Mouse (Mus musculus) liver, embryonic 15.5 days (tissue): ENCODE data around the gene Pom121. TPM values are rescaled to one million over a fixed set of nuclear protein-coding genes. Genes with fewer than 3 reads are reported as not detected.

ENCODE experiments used
- ATAC-seq: fragments of 200-750 bp; cut with Nextera tagmentation; 2 replicates; pipeline ENCODE4 v1.8.0; 2017; ENCODE audit warnings: moderate number of reproducible peaks, mild to moderate bottlenecking, moderate library complexity; ENCODE audit not compliant: insufficient read depth
- H3K27ac ChIP-seq: fragments of 300-500 bp; sonication (generic); replicated peaks from 2 replicates; pipeline ENCODE4 v1.5.1; 2015; ENCODE audit warnings: mild to moderate bottlenecking, inconsistent platforms
- H3K27me3 ChIP-seq: fragments of 300-500 bp; sonication (generic); 2 replicates; pipeline ENCODE4 v1.6.1; 2015; ENCODE audit warnings: mild to moderate bottlenecking, inconsistent platforms
- H3K36me3 ChIP-seq: fragments of 300-500 bp; sonication (generic); replicated peaks from 2 replicates; pipeline ENCODE4 v1.6.1; 2015; ENCODE audit warnings: moderate library complexity, mild to moderate bottlenecking, inconsistent platforms
- H3K4me1 ChIP-seq: fragments of 300-500 bp; sonication (generic); replicated peaks from 2 replicates; pipeline ENCODE4 v1.6.1; 2015; ENCODE audit warnings: inconsistent platforms
- H3K4me2 ChIP-seq: fragments of 300-500 bp; sonication (generic); 2 replicates; pipeline ENCODE4 v1.6.1; 2015; ENCODE audit warnings: moderate library complexity, mild to moderate bottlenecking, inconsistent platforms
- H3K4me3 ChIP-seq: fragments of 300-500 bp; sonication (generic); replicated peaks from 2 replicates; pipeline ENCODE4 v1.5.1; 2015; ENCODE audit warnings: mild to moderate bottlenecking, inconsistent platforms
- H3K9ac ChIP-seq: fragments of 300-500 bp; sonication (generic); 2 replicates; pipeline ENCODE4 v1.6.1; 2015; ENCODE audit warnings: moderate library complexity, mild to moderate bottlenecking, inconsistent platforms
- H3K9me3 ChIP-seq: fragments of 300-500 bp; sonication (generic); replicated peaks from 2 replicates; pipeline ENCODE4 v1.6.1; 2016; ENCODE audit warnings: inconsistent platforms
- WGBS: fragments of 180-500 bp; shearing (Covaris S2); methylation state at CpG from one replicate; pipeline ENCODE4 v1.1.7; 2015; ENCODE audit warnings: mixed read lengths; ENCODE audit not compliant: insufficient replicate concordance; 5-methylcytosine and 5-hydroxymethylcytosine counted together
- polyA plus RNA-seq: library from polyadenylated mRNA; unstranded; fragments of >200 nt; fragmentation: Nextera tagmentation; extraction: Ambion mirVana; gene quantifications from 2 replicates; pipeline ENCODE4 v1.2.1, GENCODE M21; 2015

The Pom121 gene
- polyA plus RNA-seq = 5.5 and 5.8 TPM in 2 replicates

DNA sequence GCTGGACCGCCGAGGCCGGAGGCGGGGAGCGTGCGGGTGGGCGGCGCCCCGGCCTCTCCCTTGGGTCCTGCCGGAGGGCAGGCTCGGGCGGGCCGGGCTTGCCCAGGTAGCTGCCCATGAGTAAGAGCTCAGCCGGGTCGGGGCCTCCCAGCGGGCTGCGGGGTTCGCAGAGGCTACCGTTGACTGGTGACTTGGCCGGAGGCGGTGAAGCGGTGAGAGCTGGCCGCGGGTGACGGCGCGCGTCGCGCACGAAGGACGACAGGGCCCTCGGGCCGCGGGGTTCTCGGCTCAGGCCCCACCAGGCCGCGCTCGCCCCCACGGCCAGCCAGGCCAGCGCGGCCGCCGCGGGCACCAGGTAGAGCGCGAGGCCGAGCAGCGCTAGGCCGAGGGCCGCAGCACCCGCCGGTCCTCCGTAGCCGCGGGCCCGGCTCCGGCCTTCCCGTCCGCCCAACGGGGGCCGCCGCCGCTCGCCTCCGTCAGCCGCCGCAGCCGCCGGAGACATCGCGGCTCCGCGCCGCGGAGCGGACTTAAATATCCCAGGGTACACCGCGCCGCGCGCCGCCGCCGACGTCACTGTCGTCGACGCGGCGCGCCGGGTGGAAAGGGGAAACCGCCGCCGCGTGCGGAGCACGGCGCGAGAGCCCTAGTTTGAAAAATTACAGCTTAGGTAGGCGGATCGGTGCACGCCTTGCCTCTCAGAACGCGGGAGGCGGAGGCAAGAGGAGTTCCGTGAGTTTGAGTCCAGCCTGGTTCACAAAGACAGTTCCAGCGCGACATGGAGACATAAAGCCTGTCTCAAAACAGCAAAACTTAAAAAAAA, at the start of gene Pom121:
Gene Pom121 (minus strand): TSS at position 543 of the 820 bp plus-strand sequence.
- Histone ChIP-seq H3K36me3 (peaks cover 32% of the 10 kb centered on the region), H3K4me2 (peak within 1 kb of the TSS; percentile 94), H3K9me3 (no peaks in the 10 kb centered on the region), H3K4me1 (peaks cover 35% of the 10 kb centered on the region), H3K27ac (peak within 1 kb of the TSS; percentile 89), H3K9ac (peak within 1 kb of the TSS; percentile 96), H3K27me3 (no peaks in the 10 kb centered on the region), H3K4me3 (peak within 1 kb of the TSS; percentile 94)
- ATAC-seq = peak; percentile 90
- under 1% methylated on average over 108 of the region's 110 CpGs for WGBS

DNA sequence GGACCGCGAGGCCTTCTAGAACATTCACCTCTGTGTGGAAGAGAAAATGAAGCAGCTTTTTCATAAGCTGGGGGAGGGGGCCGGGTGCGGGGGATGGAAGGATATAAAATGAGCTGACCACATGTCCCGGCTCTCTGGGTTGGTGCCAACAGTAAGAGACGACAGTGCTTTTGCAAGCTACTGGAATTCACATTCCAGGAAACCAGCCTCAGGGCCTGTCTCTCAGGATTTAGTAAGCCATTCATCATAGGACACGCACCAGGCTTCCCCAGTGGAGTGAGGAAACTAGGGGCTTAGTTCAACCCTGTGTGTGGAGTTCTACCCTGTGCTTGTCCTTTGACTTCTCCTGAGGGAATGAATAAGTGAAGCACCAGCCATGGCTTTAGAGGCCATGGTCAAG, 48.1 kb upstream of the Pom121 start:
- H3K4me1 ChIP-seq = no peaks in the 10 kb centered on the region
- WGBS = 65% methylated on average over 7 of the region's 7 CpGs
- ATAC-seq = no peak

DNA sequence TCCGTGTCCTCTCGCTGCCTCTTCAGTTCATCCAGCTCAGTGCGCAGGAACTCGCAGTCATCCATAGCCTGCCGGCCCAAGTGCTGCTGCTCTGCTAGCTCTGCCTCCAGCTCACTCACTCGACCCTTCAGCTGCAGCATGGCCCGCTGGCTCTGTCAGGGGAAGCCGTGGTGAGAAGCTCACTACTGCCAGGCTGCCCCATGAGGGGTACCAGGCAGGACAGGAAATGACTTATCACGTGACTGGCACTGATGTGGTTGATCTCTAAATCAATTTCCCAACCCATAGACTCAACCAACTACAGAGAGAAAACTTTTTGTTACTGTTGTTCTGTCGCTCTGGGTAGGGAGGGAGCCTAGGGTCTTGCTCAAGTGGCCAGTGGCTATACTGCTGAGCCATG, 40.7 kb upstream of the Pom121 start:
- Histone ChIP-seq H3K9ac (no peak overlapping the region), H3K4me3 (no peak overlapping the region), H3K27me3 (no peaks in the 10 kb centered on the region), H3K4me2 (no peak overlapping the region), H3K9me3 (no peaks in the 10 kb centered on the region), H3K4me1 (no peaks in the 10 kb centered on the region), H3K27ac (no peak overlapping the region), H3K36me3 (0 out of 2 replicates have a peak, but pooled peaks cover 5% of the 10 kb centered on the region)
- 71% methylated on average over 10 of the region's 10 CpGs for WGBS
- ATAC-seq = no peak

More for the DNA sequence above, 48.1 kb upstream of the Pom121 start:
- Histone ChIP-seq H3K36me3 (no peaks in the 10 kb centered on the region), H3K9ac (no peak overlapping the region), H3K9me3 (no peaks in the 10 kb centered on the region), H3K4me3 (no peak overlapping the region), H3K4me2 (no peak overlapping the region), H3K27me3 (no peaks in the 10 kb centered on the region), H3K27ac (no peak overlapping the region)

DNA sequence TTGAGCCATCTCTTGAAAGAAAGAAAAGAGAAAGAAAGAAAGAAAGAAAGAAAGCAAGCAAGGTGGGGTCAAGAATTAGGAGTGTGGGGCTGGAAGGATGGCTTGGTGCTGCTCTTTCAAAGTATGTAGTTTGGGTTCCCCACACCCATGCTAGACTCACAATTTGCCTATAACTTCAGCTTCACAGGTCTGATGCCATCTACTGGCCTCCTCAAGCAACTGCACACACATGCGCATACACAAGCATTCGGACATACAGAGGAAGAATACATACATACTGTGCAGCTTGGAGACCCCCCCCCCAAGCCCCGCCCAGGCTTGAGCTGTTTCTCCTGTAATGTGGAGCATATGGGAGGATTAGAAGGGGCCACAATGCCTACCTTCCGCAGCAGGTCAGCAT, 39.5 kb upstream of the Pom121 start:
- Histone ChIP-seq H3K27me3 (no peaks in the 10 kb centered on the region), H3K27ac (no peak overlapping the region), H3K9me3 (no peaks in the 10 kb centered on the region), H3K9ac (no peak overlapping the region), H3K36me3 (0 out of 2 replicates have a peak, but pooled peaks cover 5% of the 10 kb centered on the region), H3K4me3 (no peak overlapping the region), H3K4me2 (no peak overlapping the region), H3K4me1 (no peaks in the 10 kb centered on the region)
- WGBS = 81% methylated on average over 4 of the region's 4 CpGs
- ATAC-seq = no peak

DNA sequence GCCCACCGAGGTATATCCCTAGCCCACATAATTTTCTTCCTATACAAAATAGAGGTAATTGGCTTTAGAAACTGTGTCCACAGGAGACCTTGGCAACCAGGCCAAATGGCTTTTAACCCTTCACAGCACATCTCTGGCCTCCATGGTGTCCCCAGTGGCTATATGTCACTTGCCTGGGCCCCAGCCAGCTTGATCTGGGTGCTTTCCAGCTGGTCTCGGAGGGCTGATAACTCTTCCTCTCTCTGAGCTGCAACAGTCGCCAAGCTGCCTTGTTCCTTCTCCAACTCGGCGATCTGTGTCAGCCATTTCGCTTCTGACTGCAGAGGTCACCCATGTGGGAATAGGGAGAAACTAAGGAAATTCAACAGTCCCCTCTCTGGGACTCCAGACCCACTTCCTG, 36.8 kb upstream of the Pom121 start:
- no peaks in the 10 kb centered on the region for H3K9me3 ChIP-seq
- H3K27me3 ChIP-seq = no peaks in the 10 kb centered on the region
- no peak overlapping the region for H3K27ac ChIP-seq
- H3K36me3 ChIP-seq = 0 out of 2 replicates have a peak, but pooled peaks cover 5% of the 10 kb centered on the region
- ATAC-seq = no peak
- 60% methylated on average over 6 of the region's 6 CpGs for WGBS
- H3K9ac ChIP-seq = no peak overlapping the region
- H3K4me1 ChIP-seq = no peaks in the 10 kb centered on the region
- no peak overlapping the region for H3K4me3 ChIP-seq
- H3K4me2 ChIP-seq = no peak overlapping the region

DNA sequence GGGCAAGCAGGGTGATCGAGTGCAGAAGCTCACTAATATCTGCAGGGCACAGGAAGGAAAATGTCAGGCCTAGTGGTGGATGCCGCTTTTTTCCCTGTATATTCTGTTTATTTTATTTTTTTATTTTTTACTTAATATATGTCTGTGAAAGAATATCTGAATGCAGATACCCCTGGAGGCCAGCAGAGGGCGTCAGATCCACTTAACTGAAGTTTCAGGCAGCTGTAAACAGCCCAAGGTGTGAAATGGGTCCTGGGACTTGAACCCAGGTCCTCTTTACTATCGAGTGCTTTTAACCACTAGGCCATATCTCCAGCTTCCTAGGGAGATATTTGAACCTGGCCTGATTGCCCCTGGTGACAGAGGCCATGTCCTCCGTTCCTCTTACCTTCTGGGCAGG, 34.4 kb upstream of the Pom121 start:
- ATAC-seq = no peak
- Histone ChIP-seq H3K4me1 (no peaks in the 10 kb centered on the region), H3K9ac (no peak overlapping the region), H3K4me2 (no peak overlapping the region), H3K4me3 (no peak overlapping the region), H3K27ac (no peak overlapping the region), H3K9me3 (no peaks in the 10 kb centered on the region), H3K36me3 (0 out of 2 replicates have a peak, but pooled peaks cover under 1% of the 10 kb centered on the region), H3K27me3 (no peaks in the 10 kb centered on the region)
- 44% methylated on average over 5 of the region's 5 CpGs for WGBS

DNA sequence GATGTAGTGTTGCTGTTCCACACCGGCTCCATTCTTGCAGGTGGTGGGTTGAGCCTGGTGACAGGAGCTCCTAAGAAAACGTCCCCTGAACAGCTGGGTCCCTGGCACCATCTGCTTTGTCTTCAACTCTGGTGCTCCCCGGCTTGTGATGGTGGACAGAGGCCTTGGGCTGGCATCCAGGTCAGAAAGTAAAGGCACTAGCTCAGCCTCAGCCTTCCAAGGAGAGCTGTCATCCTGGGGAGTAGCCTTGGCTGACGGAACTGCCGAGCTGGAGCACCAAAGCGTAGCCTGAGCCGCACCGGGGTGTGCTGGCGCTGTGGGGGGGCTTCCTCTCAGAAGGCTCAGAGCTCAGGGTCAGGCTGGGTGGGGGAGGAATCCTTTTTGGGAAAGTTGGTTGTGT, 15.9 kb upstream of the Pom121 start:
- WGBS = 73% methylated on average over 9 of the region's 9 CpGs

DNA sequence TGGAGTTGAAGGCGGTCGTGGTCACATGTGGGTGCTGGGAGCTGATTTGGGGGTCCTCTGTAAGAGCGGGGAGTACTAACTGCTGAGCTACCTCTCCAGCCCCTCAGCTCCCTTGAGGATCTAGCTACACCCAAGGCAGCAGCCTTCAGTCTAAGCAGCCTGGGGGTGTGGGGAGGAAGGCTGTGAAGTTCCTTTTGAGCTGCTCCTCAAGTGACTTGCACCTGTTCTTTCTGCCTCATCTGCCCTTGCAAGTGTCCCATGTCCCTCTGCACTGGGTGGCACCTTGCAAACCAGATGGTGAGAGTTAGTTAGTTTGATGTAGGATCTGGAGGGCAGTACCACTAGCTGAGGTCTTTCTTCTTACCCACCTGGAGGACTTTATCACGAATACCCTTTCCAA, 13.8 kb upstream of the Pom121 start:
- ATAC-seq = no peak
- 62% methylated on average over 4 of the region's 4 CpGs for WGBS
- no peak overlapping the region for H3K4me2 ChIP-seq
- H3K4me1 ChIP-seq = no peaks in the 10 kb centered on the region
- no peaks in the 10 kb centered on the region for H3K9me3 ChIP-seq
- no peak overlapping the region for H3K9ac ChIP-seq
- no peaks in the 10 kb centered on the region for H3K27me3 ChIP-seq
- H3K36me3 ChIP-seq = no peaks in the 10 kb centered on the region
- no peak overlapping the region for H3K27ac ChIP-seq
- H3K4me3 ChIP-seq = no peak overlapping the region

More for the DNA sequence above, 15.9 kb upstream of the Pom121 start:
- Histone ChIP-seq H3K27me3 (no peaks in the 10 kb centered on the region), H3K4me2 (no peak overlapping the region), H3K27ac (no peak overlapping the region), H3K4me3 (no peak overlapping the region), H3K9me3 (no peaks in the 10 kb centered on the region), H3K4me1 (no peaks in the 10 kb centered on the region), H3K9ac (no peak overlapping the region), H3K36me3 (no peaks in the 10 kb centered on the region)
- no peak for ATAC-seq

DNA sequence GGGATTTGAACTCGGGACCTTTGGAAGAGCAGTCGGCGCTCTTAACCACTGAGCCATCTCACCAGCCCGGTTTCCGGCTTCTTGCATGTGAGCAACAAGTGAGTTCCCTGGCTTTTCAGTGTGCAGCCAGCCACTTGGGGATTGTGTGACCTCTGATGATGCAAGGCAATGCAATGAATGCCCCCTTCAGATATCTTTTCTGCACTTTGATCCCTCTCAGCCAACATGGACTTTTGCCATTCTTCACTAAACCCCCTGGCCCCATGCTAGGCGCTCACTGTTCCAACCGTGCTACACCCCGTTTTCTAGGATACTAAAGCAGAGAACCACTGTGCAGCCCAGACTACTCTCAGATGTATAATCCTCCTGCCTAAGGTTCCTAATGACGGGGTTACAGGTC, 11.1 kb upstream of the Pom121 start:
- no peak overlapping the region for H3K4me3 ChIP-seq
- no peak for ATAC-seq

DNA sequence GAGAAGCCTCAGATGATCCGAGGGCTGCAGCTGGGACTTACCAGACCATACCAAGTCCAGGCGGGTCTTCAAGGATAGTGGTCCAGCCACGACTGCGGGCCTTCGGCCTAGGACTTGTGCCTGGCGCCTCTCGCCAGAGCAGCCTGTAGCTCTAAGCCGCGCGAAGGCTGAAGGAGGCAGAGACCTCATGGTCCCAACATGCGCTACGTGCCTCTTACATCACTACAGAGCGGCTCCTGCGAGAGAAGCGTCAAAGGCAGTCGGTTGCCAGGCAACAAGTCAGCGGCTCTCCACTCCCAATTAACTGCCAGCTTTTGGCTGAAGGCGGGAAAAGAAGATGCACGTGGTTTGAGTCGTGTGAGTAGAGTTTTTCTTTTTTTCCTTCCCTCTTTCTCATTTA, 10.3 kb upstream of the Pom121 start:
- no peaks in the 10 kb centered on the region for H3K4me1 ChIP-seq
- H3K4me3 ChIP-seq = no peak overlapping the region
- H3K27me3 ChIP-seq = no peaks in the 10 kb centered on the region
- no peak overlapping the region for H3K4me2 ChIP-seq
- H3K36me3 ChIP-seq = no peaks in the 10 kb centered on the region
- no peak for ATAC-seq
- no peaks in the 10 kb centered on the region for H3K9me3 ChIP-seq
- H3K27ac ChIP-seq = no peak overlapping the region
- H3K9ac ChIP-seq = no peak overlapping the region
- 48% methylated on average over 20 of the region's 20 CpGs for WGBS

More for the DNA sequence above, 11.1 kb upstream of the Pom121 start:
- Histone ChIP-seq H3K4me2 (no peak overlapping the region), H3K9ac (no peak overlapping the region), H3K9me3 (no peaks in the 10 kb centered on the region), H3K27ac (no peak overlapping the region), H3K27me3 (no peaks in the 10 kb centered on the region), H3K4me1 (no peaks in the 10 kb centered on the region), H3K36me3 (no peaks in the 10 kb centered on the region)
- 66% methylated on average over 9 of the region's 9 CpGs for WGBS

DNA sequence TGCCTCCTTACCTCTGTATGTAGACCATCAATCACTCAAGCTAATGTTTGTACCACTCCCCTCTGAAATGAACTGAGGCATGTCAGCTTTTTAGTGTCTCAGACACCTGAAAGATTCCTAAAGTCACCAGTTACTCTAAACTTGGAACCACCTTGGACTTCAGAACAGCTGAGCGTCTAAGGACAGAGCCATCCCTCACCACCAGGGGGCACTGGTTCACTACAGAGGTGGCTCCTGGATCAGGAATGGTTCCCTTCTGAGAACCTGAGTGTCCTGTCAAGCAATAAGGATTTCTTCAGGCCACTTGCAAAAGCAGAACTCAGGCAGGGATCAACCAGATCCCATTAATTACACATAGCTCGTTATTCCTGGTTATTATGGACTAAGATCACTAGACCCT, 5.9 kb upstream of the Pom121 start:
- Histone ChIP-seq H3K9ac (no peak overlapping the region), H3K4me3 (no peak overlapping the region), H3K36me3 (no peaks in the 10 kb centered on the region), H3K4me2 (no peak overlapping the region), H3K27me3 (no peaks in the 10 kb centered on the region), H3K4me1 (peaks cover 9% of the 10 kb centered on the region; the same call in 1 of the 2 replicates), H3K9me3 (no peaks in the 10 kb centered on the region), H3K27ac (no peak overlapping the region)
- ATAC-seq = peak; percentile 34; the same call in 1 of the 2 replicates
- 3% methylated on average over 2 of the region's 2 CpGs for WGBS
